Mouse (Mus musculus) ES-E14 (cell line): Measurements from ENCODE around the gene Chst11. TPM values are rescaled to one million over a fixed set of nuclear protein-coding genes. Genes with fewer than 3 reads are reported as not detected.

Experiments used
- DNase-seq: peaks from one replicate; pipeline ENCODE4 v3.0.0-alpha.2; 2013; ENCODE audit warnings: low read depth, low spot score
- H3K27ac ChIP-seq: 2 replicates; pipeline ENCODE4 v1.5.1; 2012; ENCODE audit warnings: low read depth, mild to moderate bottlenecking, low read length, moderate library complexity, mixed read lengths; ENCODE audit not compliant: poor library complexity, insufficient read depth, severe bottlenecking
- H3K36me3 ChIP-seq: 2 replicates; pipeline ENCODE4 v1.6.1; 2012; ENCODE audit warnings: mild to moderate bottlenecking, low read length, moderate library complexity, mixed read lengths; ENCODE audit not compliant: control insufficient read depth, poor library complexity, insufficient read depth, severe bottlenecking
- H3K4me1 ChIP-seq, 2 experiments: fragments of 150-350 bp in 1 of 2; sonication (generic) in 1 of 2; 2 replicates each; pipeline ENCODE4 v1.6.1; 2012; ENCODE audit warnings: low read length in 2 of 2, mild to moderate bottlenecking in 1 of 2, mixed read lengths in 1 of 2; ENCODE audit not compliant: control insufficient read depth in 2 of 2, insufficient read depth in 2 of 2, poor library complexity in 1 of 2
- H3K4me3 ChIP-seq, 2 experiments: fragments of 150-350 bp in 1 of 2; sonication (generic) in 1 of 2; 2 replicates each; pipeline ENCODE4 v1.5.1; 2012; ENCODE audit warnings: low read length in 2 of 2, low read depth in 1 of 2, mild to moderate bottlenecking in 1 of 2, mixed read lengths in 1 of 2; ENCODE audit not compliant: insufficient read depth in 1 of 2, poor library complexity in 1 of 2, severe bottlenecking in 1 of 2
- H3K9ac ChIP-seq: 2 replicates; pipeline ENCODE4 v1.6.1; 2012; ENCODE audit warnings: low read depth, mild to moderate bottlenecking, low read length, mixed read lengths; ENCODE audit not compliant: poor library complexity, insufficient read depth, severe bottlenecking
- H3K9me3 ChIP-seq: fragments of 150-350 bp; sonication (generic); 2 replicates; pipeline ENCODE4 v1.6.1; 2012; ENCODE audit warnings: low read depth, mild to moderate bottlenecking, low read length; ENCODE audit not compliant: control insufficient read depth, insufficient read depth
- CHD2 ChIP-seq: IDR thresholded peaks from 2 replicates; pipeline ENCODE4 v1.6.1; 2014; ENCODE audit warnings: mild to moderate bottlenecking, low read depth, low read length, inconsistent platforms
- HCFC1 ChIP-seq: IDR thresholded peaks from 2 replicates; pipeline ENCODE4 v1.6.1; 2012; ENCODE audit warnings: low read length, inconsistent platforms, borderline replicate concordance; ENCODE audit not compliant: insufficient read depth
- MAFK ChIP-seq: IDR thresholded peaks from 2 replicates; pipeline ENCODE4 v1.6.1; 2014; ENCODE audit warnings: mild to moderate bottlenecking, low read depth, low read length, inconsistent platforms; ENCODE audit not compliant: insufficient read depth
- ZC3H11A ChIP-seq: IDR thresholded peaks from 2 replicates; pipeline ENCODE4 v1.6.1; 2012; ENCODE audit warnings: low read depth, mild to moderate bottlenecking, inconsistent platforms, low read length, borderline replicate concordance
- ZNF384 ChIP-seq: IDR thresholded peaks from 2 replicates; pipeline ENCODE4 v1.6.1; 2012; ENCODE audit warnings: low read depth, low read length, inconsistent platforms
- in situ Hi-C, 2 experiments: fragments of 600-800 bp; cut with MboI; formaldehyde crosslinking; loops; one replicate each; pipeline ENCODE4 v1.15.1; 2025; ENCODE audit warnings: low sequenced_read_pairs in 2 of 2, inconsistent platforms in 1 of 2; ENCODE audit not compliant: unreplicated experiment in 2 of 2
- total RNA-seq: library from RNA; depleted of rRNA; stranded (reverse); fragments of 300-350 nt; gene quantifications from 2 replicates; pipeline ENCODE4 v1.2.3, GENCODE M21; 2012

Chst11 gene
- total RNA-seq, 1 experiment: 8.6 TPM

GRCm38 (mm10) chr10:83042613-83043477, 57.5 kb downstream of the Chst11 start:
- no peak for TF ChIP-seq ZNF384
- no peak for TF ChIP-seq CHD2
- Histone ChIP-seq H3K9me3 (no peaks in the 10 kb centered on the region), H3K9ac (no peak overlapping the region), H3K4me1 (no peaks in the 10 kb centered on the region), H3K27ac (no peak overlapping the region), H3K4me3 (no peak overlapping the region), H3K36me3 (no peaks in the 10 kb centered on the region)
- in situ Hi-C loops: no loop called here
- no peak for DNase-seq

- no peak overlapping the region for H3K27ac ChIP-seq
- no peaks in the 10 kb centered on the region for H3K4me1 ChIP-seq
- no peak for TF ChIP-seq MAFK
- TF ChIP-seq ZC3H11A: no peak
- no peak for TF ChIP-seq CHD2
- TF ChIP-seq ZNF384: no peak
- no peak for TF ChIP-seq HCFC1
- H3K9ac ChIP-seq: no peak overlapping the region
- H3K4me3 ChIP-seq: no peak overlapping the region
- in situ Hi-C loops: no loop called here
- no peaks in the 10 kb centered on the region for H3K9me3 ChIP-seq
- no peak for DNase-seq
- H3K36me3 ChIP-seq: no peaks in the 10 kb centered on the region
These were observed 58.4 kb downstream of the Chst11 start for GRCm38 (mm10) chr10:83043478-83044259.

- in situ Hi-C loops: no loop called here
These were observed 64.0 kb downstream of the Chst11 start for GRCm38 (mm10) chr10:83049174-83049780.

GRCm38 (mm10) chr10:83053886-83054550, 68.7 kb downstream of the Chst11 start:
- in situ Hi-C loops: no loop called here
- Histone ChIP-seq H3K9ac (no peak overlapping the region), H3K4me1 (no peaks in the 10 kb centered on the region), H3K36me3 (no peaks in the 10 kb centered on the region), H3K27ac (no peak overlapping the region), H3K9me3 (no peaks in the 10 kb centered on the region), H3K4me3 (no peak overlapping the region)
- TF ChIP-seq ZC3H11A (no peak), CHD2 (no peak), HCFC1 (no peak), ZNF384 (no peak), MAFK (no peak)
- DNase-seq: no peak

More at GRCm38 (mm10) chr10:83049174-83049780, 64.0 kb downstream of the Chst11 start:
- Histone ChIP-seq H3K36me3 (no peaks in the 10 kb centered on the region), H3K4me1 (no peaks in the 10 kb centered on the region), H3K9ac (no peak overlapping the region), H3K4me3 (no peak overlapping the region), H3K27ac (no peak overlapping the region), H3K9me3 (no peaks in the 10 kb centered on the region)
- no peak for TF ChIP-seq ZC3H11A
- no peak for TF ChIP-seq MAFK
- TF ChIP-seq CHD2: no peak
- TF ChIP-seq HCFC1: no peak
- TF ChIP-seq ZNF384: no peak
- no peak for DNase-seq
